30 mouse cellular contexts compared by ENCODE assay signal in the genomic region with DNA sequence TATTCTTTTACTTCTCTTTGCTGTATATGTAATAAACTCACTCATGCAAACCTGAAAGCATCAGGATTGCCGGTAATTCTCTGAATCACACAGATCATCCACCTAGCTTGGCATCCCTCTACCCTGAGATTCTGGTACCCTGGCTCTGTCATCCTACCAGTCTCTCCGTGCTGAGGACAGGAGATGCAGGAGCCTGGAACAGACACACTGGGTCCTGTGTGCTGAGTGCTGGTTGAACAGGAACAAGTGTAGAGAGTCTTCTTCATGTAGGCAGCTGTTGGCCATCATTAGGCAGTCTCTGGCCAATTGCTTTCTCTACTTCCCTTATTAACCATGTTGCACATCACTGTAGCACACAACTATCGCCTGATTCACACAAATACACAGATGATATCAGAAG.
"Had no signal": no experiment of that assay in that cellular context is flagged by ENCODE, and none has a peak within 500 bp of the region (broad histone marks: within the 10 kb centered on the region; RNA-seq: fewer than 3 reads in every experiment).

No protein-coding gene starts in this region.

- DNase-seq: liver; liver, embryonic 13.5 days; liver, postnatal 0 days; lung, adult 18-20 months; lung, adult 2 months; lung, embryonic 14.5 days; lung, postnatal 10 days; lung, postnatal 14 days; lung, postnatal 36 days; lung, postnatal 4 days had no signal

- H3K27ac ChIP-seq: limb, embryonic 10.5 days; limb, embryonic 12.5 days; limb, embryonic 13.5 days; limb, embryonic 15.5 days; liver, embryonic 12.5 days; liver, embryonic 13.5 days; liver, embryonic 14.5 days; liver, embryonic 15.5 days; lung, embryonic 15.5 days; macrophage; midbrain, embryonic 10.5 days; midbrain, embryonic 12.5 days; midbrain, embryonic 13.5 days; midbrain, embryonic 15.5 days; neural tube, embryonic 12.5 days had no signal

- ATAC-seq: liver, embryonic 12.5 days; liver, postnatal 0 days; lung, postnatal 0 days; midbrain, embryonic 15.5 days; midbrain, embryonic 16.5 days had no signal

- H3K9ac ChIP-seq: limb, embryonic 12.5 days; limb, embryonic 13.5 days; limb, embryonic 15.5 days; liver, embryonic 12.5 days; liver, embryonic 13.5 days; liver, embryonic 14.5 days; liver, embryonic 15.5 days; liver, postnatal 0 days; lung, embryonic 14.5 days; lung, embryonic 15.5 days; midbrain, embryonic 12.5 days; midbrain, embryonic 13.5 days; midbrain, embryonic 15.5 days; neural tube, embryonic 12.5 days had no signal

- H3K36me3 ChIP-seq: limb, embryonic 10.5 days; limb, embryonic 12.5 days; limb, embryonic 13.5 days; limb, embryonic 15.5 days; liver, embryonic 12.5 days; liver, embryonic 13.5 days; liver, embryonic 15.5 days; lung, embryonic 15.5 days; midbrain, embryonic 10.5 days; midbrain, embryonic 12.5 days; midbrain, embryonic 13.5 days; midbrain, embryonic 15.5 days; neural tube, embryonic 12.5 days had no signal

- H3K4me3 ChIP-seq: limb, embryonic 10.5 days; limb, embryonic 12.5 days; limb, embryonic 13.5 days; limb, embryonic 15.5 days; liver, embryonic 12.5 days; liver, embryonic 13.5 days; liver, embryonic 15.5 days; lung, embryonic 15.5 days; megakaryocyte, embryonic 14.5 days; midbrain, embryonic 10.5 days; midbrain, embryonic 12.5 days; midbrain, embryonic 13.5 days; midbrain, embryonic 15.5 days; myocyte; neural tube, embryonic 12.5 days had no signal

- H3K9me3 ChIP-seq: limb, embryonic 10.5 days; limb, embryonic 12.5 days; limb, embryonic 13.5 days; limb, embryonic 15.5 days; liver, embryonic 12.5 days; liver, embryonic 13.5 days; liver, embryonic 15.5 days; lung, embryonic 15.5 days; megakaryocyte, embryonic 14.5 days; midbrain, embryonic 10.5 days; midbrain, embryonic 12.5 days; midbrain, embryonic 13.5 days; midbrain, embryonic 15.5 days; neural tube, embryonic 12.5 days had no signal

- H3K4me1 ChIP-seq: limb, embryonic 10.5 days; limb, embryonic 12.5 days; limb, embryonic 13.5 days; limb, embryonic 15.5 days; liver, embryonic 12.5 days; liver, embryonic 13.5 days; liver, embryonic 15.5 days; lung, embryonic 15.5 days; megakaryocyte, embryonic 14.5 days; midbrain, embryonic 10.5 days; midbrain, embryonic 12.5 days; midbrain, embryonic 15.5 days; neural tube, embryonic 12.5 days had no signal

- H3K27me3 ChIP-seq: limb, embryonic 12.5 days; limb, embryonic 13.5 days; limb, embryonic 15.5 days; liver, embryonic 12.5 days; liver, embryonic 13.5 days; liver, embryonic 15.5 days; lung, embryonic 15.5 days; megakaryocyte, embryonic 14.5 days; midbrain, embryonic 12.5 days; midbrain, embryonic 13.5 days; midbrain, embryonic 15.5 days; neural tube, embryonic 12.5 days had no signal

- H3K4me2 ChIP-seq: limb, embryonic 12.5 days; limb, embryonic 13.5 days; limb, embryonic 15.5 days; liver, embryonic 11.5 days; liver, embryonic 12.5 days; liver, embryonic 13.5 days; liver, embryonic 15.5 days; lung, embryonic 14.5 days; lung, embryonic 15.5 days; midbrain, embryonic 11.5 days; midbrain, embryonic 12.5 days; midbrain, embryonic 13.5 days; midbrain, embryonic 15.5 days; neural tube, embryonic 12.5 days had no signal
